Mouse (Mus musculus) right cerebral cortex, postnatal 4 days (tissue): ENCODE measurements around the gene Keg1.
"Not testable (repeated sequence)": the region's sequence is repeated elsewhere in the genome, so short reads cannot be mapped to it uniquely, and the experiment has no call there.

Experiments
- DNase-seq: peaks from one replicate; pipeline ENCODE4 v3.0.0-alpha.2; 2022

Gene Keg1

GRCm38 (mm10) chr19:12695590-12695989 lies at the start of gene Keg1:
Gene Keg1 (plus strand): TSS chr19:12695786.
- DNase-seq, result no peak

- DNase-seq, result no peak
Observed at GRCm38 (mm10) chr19:12649511-12649910, 46.1 kb upstream of the Keg1 start.

DNA sequence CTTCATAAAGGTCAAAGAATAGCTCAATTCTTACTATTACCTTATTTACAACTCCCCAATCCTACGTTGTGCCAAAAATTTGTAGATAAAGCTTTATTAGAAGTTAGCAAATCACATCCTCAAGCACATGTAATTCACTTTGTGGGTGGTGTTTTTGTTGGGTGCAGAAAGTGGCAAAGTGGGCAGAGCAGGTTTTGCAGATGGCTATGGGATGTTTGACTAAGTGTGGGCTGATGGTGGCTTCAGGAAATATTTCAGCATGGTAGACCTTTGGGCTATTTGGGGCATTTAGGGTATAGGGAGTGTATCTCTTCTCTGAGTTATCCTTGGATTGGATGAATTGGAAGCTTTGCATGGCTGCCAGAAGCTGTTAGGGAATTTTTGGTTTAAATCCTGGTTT lies 29.4 kb upstream of the Keg1 start:
- DNase-seq, result no peak

DNA sequence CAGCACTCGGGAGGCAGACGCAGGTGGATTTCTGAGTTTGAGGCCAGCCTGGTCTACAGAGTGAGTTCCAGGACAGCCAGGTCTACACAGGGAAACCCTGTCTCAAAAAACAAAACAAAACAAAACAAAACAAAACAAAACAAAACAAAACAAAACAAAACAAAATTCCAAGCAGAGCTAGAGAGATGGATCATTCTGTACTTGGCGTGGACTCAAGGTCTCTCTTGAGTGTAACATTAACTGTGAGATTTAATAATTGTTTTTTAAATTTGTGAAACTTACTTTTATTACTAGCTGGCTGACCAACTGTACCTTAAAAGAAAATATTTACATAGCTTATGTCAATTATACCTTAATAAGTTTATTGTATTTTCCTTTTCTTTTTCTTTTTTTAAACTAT lies 27.0 kb upstream of the Keg1 start:
- DNase-seq, result not testable (repeated sequence)

GRCm38 (mm10) chr19:12670139-12670538 lies 25.4 kb upstream of the Keg1 start, which contains the start of gene Olfr1442:
Gene Olfr1442 (plus strand): TSS chr19:12670439.
- DNase-seq, result no peak

- DNase-seq, result no peak
Observed at GRCm38 (mm10) chr19:12671051-12671450, 24.5 kb upstream of the Keg1 start.

- DNase-seq, result no peak
Observed at GRCm38 (mm10) chr19:12677812-12678211, 17.8 kb upstream of the Keg1 start, which contains the start of gene Olfr1443. Gene Olfr1443 (plus strand): TSS chr19:12678112.

DNA sequence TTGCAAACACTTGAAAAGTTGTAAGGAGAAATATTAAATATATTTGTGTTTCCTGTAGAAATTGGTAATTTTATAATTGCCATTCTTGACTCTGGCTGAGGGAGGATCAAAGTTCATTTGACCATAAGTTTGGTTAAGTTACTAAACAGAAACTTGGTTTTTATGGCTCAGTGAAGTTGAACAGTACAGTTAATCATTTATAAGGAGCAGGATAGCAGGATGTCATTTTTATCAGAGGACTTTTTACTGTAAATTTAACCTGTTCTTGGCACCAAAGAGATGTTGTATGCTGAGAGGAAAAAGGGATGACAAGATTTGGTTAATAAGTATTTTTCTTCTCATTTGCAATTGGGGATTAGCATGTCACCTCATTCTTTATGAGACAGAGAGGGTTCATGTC lies 10.9 kb upstream of the Keg1 start:
- no peak for DNase-seq

DNA sequence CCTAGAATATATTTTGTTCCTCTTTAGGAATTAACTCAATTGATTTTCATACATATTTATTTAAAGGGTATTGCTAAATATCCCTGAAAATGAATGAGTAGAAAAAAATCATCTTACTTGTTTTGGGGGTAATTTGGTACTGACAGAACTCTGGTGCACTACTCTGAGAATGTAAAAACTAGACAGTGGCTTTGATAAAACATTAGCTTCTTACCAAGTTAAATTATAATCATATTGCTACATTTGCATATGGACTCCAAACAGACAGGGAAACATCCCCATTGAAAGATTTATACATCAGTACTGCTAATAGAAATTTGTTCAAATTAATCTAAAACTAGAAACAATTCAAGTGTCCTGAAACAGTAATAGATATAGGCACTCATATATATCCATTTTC lies 10.4 kb upstream of the Keg1 start:
- no peak for DNase-seq

GRCm38 (mm10) chr19:12696221-12696620 lies 635 bp downstream of the Keg1 start:
- no peak for DNase-seq

DNA sequence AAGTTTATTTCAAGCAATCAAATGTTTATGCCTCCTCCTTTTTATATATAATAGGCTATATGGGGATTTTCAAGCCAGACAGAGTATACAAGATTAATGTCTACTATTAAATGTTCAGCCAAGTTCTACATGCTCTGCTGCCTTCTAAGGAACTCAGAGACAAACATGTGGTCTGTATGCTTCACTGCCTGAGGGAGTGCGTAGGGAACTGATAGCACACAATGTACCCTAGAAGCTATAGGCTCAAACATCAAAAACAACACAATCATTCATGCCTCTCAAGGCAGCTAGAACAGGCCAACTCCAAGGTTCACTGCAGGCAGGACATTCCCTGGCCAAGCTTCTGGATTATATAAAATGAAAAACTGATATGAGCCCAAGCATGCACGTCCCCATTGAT lies 12.9 kb downstream of the Keg1 start:
- DNase-seq, result no peak

GRCm38 (mm10) chr19:12708986-12709385 lies 13.4 kb downstream of the Keg1 start:
- no peak for DNase-seq

DNA sequence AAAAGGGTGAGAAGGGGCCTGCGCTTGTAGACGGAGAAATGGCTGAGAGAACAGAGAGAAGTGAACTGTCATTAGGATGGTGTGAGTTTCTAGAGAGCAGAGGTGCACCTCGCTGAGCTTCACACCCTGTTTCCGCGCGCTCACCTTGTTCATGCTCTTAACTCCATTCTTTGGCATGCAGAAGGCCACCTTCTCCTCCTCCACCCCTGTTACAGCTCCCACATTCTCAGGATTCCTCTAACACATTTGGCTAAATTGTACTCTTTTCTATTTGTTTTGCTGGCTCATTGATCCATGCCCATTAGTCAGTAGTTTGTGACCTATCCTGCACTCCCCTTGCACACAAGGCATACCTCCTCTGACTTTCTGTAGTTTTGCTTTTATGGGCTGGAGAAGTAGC lies 23.6 kb downstream of the Keg1 start:
- no peak for DNase-seq

- DNase-seq, result no peak
Observed at GRCm38 (mm10) chr19:12720463-12720862, 24.9 kb downstream of the Keg1 start.

DNA sequence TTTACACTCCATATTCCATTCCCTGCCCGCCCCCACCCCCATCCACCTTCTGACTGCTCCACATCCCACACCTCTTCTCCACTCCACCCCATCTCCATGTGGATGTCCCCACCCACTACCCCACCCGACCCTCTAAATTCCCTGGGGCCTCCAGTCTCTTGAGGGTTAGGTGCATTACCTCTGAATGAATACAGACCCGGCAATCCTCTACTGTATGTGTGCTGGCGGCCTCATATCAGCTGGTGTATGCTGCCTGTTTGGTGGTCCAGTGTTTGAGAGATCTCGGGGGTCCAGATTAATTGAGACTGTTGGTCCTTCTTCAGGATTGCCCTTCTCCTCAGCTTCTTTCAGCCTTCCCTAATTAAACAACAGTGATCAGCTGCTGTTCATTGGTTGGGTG lies 25.3 kb downstream of the Keg1 start:
- not testable (repeated sequence) for DNase-seq

GRCm38 (mm10) chr19:12721596-12721995 lies 26.0 kb downstream of the Keg1 start:
- not testable (repeated sequence) for DNase-seq

- peak; percentile 24 for DNase-seq
Observed at GRCm38 (mm10) chr19:12722308-12722707, 26.7 kb downstream of the Keg1 start.

DNA sequence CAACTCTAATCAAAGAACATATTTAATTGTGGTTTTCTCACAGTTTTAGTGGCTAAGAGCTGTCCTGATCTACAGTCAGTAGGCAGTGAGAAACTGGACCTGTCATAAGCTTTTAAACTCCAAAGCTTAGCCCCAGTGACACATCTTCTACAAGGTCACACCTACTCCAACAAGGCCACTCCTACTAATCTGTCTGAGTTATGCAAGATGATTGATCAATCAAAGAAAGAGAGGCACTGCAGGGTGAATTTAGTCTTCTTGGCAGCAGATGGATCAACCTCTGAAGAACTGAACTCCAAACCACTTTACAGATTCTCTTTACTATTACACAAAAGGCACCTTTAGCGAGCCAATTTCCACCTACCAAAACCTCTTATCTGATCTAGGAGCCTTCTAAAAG lies 30.3 kb downstream of the Keg1 start:
- no peak for DNase-seq

- no peak for DNase-seq
Observed at GRCm38 (mm10) chr19:12731036-12731435, 35.5 kb downstream of the Keg1 start.

GRCm38 (mm10) chr19:12731950-12732349 lies 36.4 kb downstream of the Keg1 start:
- no peak for DNase-seq

DNA sequence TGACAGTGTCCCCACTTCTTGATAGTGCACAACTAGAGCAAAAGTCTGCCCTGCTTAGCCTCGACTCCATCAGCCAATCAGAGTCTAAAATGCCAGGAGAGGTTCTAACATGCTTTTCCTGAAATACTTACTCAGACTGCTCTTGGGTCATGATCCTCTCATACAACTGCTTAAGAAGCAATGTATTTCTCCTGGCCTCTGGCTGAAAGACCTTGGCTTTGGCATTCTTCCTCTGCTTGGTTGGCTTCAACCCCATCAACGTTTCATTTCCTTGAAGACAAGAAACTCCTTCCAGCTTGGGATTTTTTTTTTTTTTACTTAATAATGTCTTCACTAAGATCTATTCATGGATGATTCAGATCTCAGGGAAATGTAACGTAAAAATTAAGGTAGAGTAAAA lies 60.7 kb downstream of the Keg1 start:
- DNase-seq, result no peak

DNA sequence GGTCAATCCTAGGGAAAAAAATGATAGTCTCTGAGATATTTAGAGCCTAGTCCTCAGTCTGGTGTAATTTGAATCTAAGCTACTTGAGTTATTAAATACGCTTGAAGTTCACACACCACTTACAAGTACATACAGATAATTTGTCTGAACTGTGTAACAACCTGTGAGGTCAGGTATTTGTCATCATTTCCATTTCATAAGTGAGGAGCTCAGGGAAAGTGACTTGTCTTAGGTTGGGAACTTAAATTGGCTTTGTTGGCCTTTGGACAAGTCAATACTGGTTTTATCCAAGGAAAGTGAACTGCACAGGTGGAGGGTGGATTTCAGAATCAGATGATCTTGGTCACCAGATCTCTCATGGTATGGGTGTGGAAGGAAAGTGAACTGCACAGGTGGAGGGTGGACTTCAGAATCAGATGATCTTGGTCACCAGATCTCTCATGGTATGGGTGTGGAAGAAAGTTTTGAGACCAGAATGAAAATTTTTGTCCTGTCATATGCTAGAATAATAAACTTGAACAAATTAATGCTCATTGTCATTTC lies 63.4 kb downstream of the Keg1 start:
- no peak for DNase-seq

DNA sequence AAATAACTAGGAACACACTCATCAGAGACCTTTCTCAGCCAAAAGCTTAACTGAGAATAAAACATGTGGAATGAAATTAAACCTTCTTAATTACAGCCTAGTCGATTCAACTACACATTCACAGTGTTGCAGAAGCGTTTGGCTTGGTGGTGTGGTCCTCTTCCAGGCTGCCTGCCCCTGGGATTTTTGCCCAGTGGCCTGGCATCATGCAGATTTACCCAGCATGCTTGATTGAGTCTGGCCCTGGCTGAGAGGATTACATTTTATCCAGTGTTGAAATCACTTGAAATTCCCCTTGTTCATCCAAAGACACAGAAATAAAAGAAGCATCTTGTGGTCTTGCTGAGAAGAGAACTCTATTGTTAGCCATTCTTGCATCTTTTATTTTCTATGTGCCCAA lies 64.1 kb downstream of the Keg1 start:
- DNase-seq, result peak; percentile 48

GRCm38 (mm10) chr19:12762212-12763130 lies 66.9 kb downstream of the Keg1 start:
- no peak for DNase-seq
